Mouse (Mus musculus): ENCODE results near the gene Tma7.

GRCm38 (mm10) chr9:109080516-109080915, 1.9 kb downstream of the Tma7 start:
- no peak for TF ChIP-seq CTCF (IDR thresholded peaks at IDR 0.05; ENCODE audit: low read depth, low read length)
- TF ChIP-seq EP300 (IDR thresholded peaks at IDR 0.05; ENCODE audit: insufficient read depth, low read depth, low read length), result no peak
- no peak for TF ChIP-seq POLR2A (IDR thresholded peaks at IDR 0.05; ENCODE audit: insufficient read depth, low read length)

All from ES-Bruce4 (cell line).